Mouse (Mus musculus): ENCODE data around the gene Gm47841.

Gene Gm47841

GRCm38 (mm10) chr15:101072736-101073135, 25.5 kb upstream of the Gm47841 start:
- DNase-seq, result no peak

- peak; percentile 42 for DNase-seq
Measured at GRCm38 (mm10) chr15:101070762-101071161, 23.6 kb upstream of the Gm47841 start.

- no peak for DNase-seq
Measured at GRCm38 (mm10) chr15:101069641-101070190, 22.5 kb upstream of the Gm47841 start.

GRCm38 (mm10) chr15:101068671-101069070, 21.5 kb upstream of the Gm47841 start:
- no peak for DNase-seq

- DNase-seq, result peak; percentile 44
Measured at GRCm38 (mm10) chr15:101068029-101068428, 20.8 kb upstream of the Gm47841 start.

- DNase-seq, result no peak
Measured at GRCm38 (mm10) chr15:101066920-101067696, 19.9 kb upstream of the Gm47841 start.

- no peak for DNase-seq
Measured at GRCm38 (mm10) chr15:101066364-101066847, 19.2 kb upstream of the Gm47841 start.

GRCm38 (mm10) chr15:101065069-101065468, 17.9 kb upstream of the Gm47841 start:
- peak; percentile 35 for DNase-seq

- DNase-seq, result no peak
Measured at GRCm38 (mm10) chr15:101060280-101060852, 13.2 kb upstream of the Gm47841 start.

- DNase-seq, result no peak
Measured at GRCm38 (mm10) chr15:101059570-101060279, 12.5 kb upstream of the Gm47841 start.

- peak; percentile 65 for DNase-seq
Measured at GRCm38 (mm10) chr15:101056225-101056624, 9.0 kb upstream of the Gm47841 start.

- DNase-seq, result no peak
Measured at GRCm38 (mm10) chr15:101054541-101054940, 7.3 kb upstream of the Gm47841 start.

GRCm38 (mm10) chr15:101053832-101054459, 6.7 kb upstream of the Gm47841 start:
- DNase-seq, result no peak

GRCm38 (mm10) chr15:101052560-101053501, 5.6 kb upstream of the Gm47841 start:
- peak; percentile 37 for DNase-seq

GRCm38 (mm10) chr15:101051869-101052268, 4.7 kb upstream of the Gm47841 start:
- DNase-seq, result no peak

- DNase-seq, result no peak
Measured at GRCm38 (mm10) chr15:101048338-101048896, 1.2 kb upstream of the Gm47841 start.

GRCm38 (mm10) chr15:101046527-101047193, 537 bp downstream of the Gm47841 start:
- DNase-seq, result peak; percentile 62

GRCm38 (mm10) chr15:101046039-101046526, 1.1 kb downstream of the Gm47841 start:
- no peak for DNase-seq

- DNase-seq, result no peak
Measured at GRCm38 (mm10) chr15:101044531-101044930, 2.7 kb downstream of the Gm47841 start.

GRCm38 (mm10) chr15:101042613-101043012, 4.6 kb downstream of the Gm47841 start:
- DNase-seq, result peak; percentile 72

GRCm38 (mm10) chr15:101041966-101042365, 5.2 kb downstream of the Gm47841 start:
- DNase-seq, result no peak

Data from lung, postnatal 14 days (tissue).